Mouse (Mus musculus) bone marrow macrophage, adult 2 months (primary cell): ENCODE results near the gene Nbea. TPM values are rescaled to one million over a fixed set of nuclear protein-coding genes. Genes with fewer than 3 reads are reported as not detected.

Experiments used
- H3K27ac ChIP-seq: 2 replicates; pipeline ENCODE4 v1.5.1; 2012; ENCODE audit warnings: low read depth, low read length; ENCODE audit not compliant: insufficient read depth
- H3K4me1 ChIP-seq: 2 replicates; pipeline ENCODE4 v1.6.1; 2012; ENCODE audit warnings: low read length; ENCODE audit not compliant: control insufficient read depth, insufficient read depth
- H3K4me3 ChIP-seq: 2 replicates; pipeline ENCODE4 v1.5.1; 2012; ENCODE audit warnings: mild to moderate bottlenecking, low read length, moderate library complexity; ENCODE audit not compliant: insufficient read depth
- CTCF ChIP-seq: IDR thresholded peaks from 2 replicates; pipeline ENCODE4 v1.5.1; 2012; ENCODE audit warnings: low read depth, mild to moderate bottlenecking, low read length, moderate library complexity
- POLR2A ChIP-seq: IDR thresholded peaks from 2 replicates; pipeline ENCODE4 v1.6.1; 2012; ENCODE audit warnings: mild to moderate bottlenecking, low read depth, low read length, borderline replicate concordance
- polyA plus RNA-seq: library from polyadenylated mRNA; stranded (reverse); fragments of >200 nt; gene quantifications from 2 replicates; pipeline ENCODE4 v1.2.4, GENCODE M21; 2012; ENCODE audit not compliant: missing spikeins, insufficient read depth, insufficient read length

The Nbea gene
- polyA plus RNA-seq, 1 experiment: 0.28 TPM

- no peak overlapping the region for H3K4me3 ChIP-seq
- no peak for TF ChIP-seq POLR2A
- no peak for TF ChIP-seq CTCF
- no peaks in the 10 kb centered on the region for H3K4me1 ChIP-seq
- H3K27ac ChIP-seq: no peak overlapping the region
Observed at GRCm38 (mm10) chr3:55837188-55837587, 346.3 kb downstream of the Nbea start.

- H3K27ac ChIP-seq: no peak overlapping the region
- H3K4me1 ChIP-seq: no peaks in the 10 kb centered on the region
- TF ChIP-seq CTCF (no peak), POLR2A (no peak)
- H3K4me3 ChIP-seq: no peak overlapping the region
Observed at GRCm38 (mm10) chr3:55835207-55835606, 348.3 kb downstream of the Nbea start.

- Histone ChIP-seq H3K27ac (no peak overlapping the region), H3K4me3 (no peak overlapping the region), H3K4me1 (peaks cover 13% of the 10 kb centered on the region)
- TF ChIP-seq CTCF (no peak), POLR2A (no peak)
Observed at GRCm38 (mm10) chr3:55830226-55830625, 353.3 kb downstream of the Nbea start.

GRCm38 (mm10) chr3:55828481-55829256, 354.8 kb downstream of the Nbea start:
- no peak overlapping the region for H3K4me3 ChIP-seq
- H3K27ac ChIP-seq: 0 out of 2 replicates have a peak overlapping the region, but pooled peaks have one; percentile 28
- TF ChIP-seq POLR2A: no peak
- TF ChIP-seq CTCF: no peak
- peaks cover 13% of the 10 kb centered on the region for H3K4me1 ChIP-seq

- TF ChIP-seq CTCF: no peak
- no peak for TF ChIP-seq POLR2A
- no peak overlapping the region for H3K27ac ChIP-seq
- H3K4me3 ChIP-seq: no peak overlapping the region
- H3K4me1 ChIP-seq: peaks cover 13% of the 10 kb centered on the region
Observed at GRCm38 (mm10) chr3:55824864-55825263, 358.6 kb downstream of the Nbea start.

GRCm38 (mm10) chr3:55819598-55819997, 363.9 kb downstream of the Nbea start:
- Histone ChIP-seq H3K27ac (no peak overlapping the region), H3K4me3 (no peak overlapping the region), H3K4me1 (peaks cover 15% of the 10 kb centered on the region)
- TF ChIP-seq POLR2A (no peak), CTCF (no peak)

- no peak overlapping the region for H3K27ac ChIP-seq
- TF ChIP-seq CTCF (no peak), POLR2A (no peak)
- no peak overlapping the region for H3K4me3 ChIP-seq
- H3K4me1 ChIP-seq: peaks cover 15% of the 10 kb centered on the region
Observed at GRCm38 (mm10) chr3:55818082-55818481, 365.4 kb downstream of the Nbea start.

- TF ChIP-seq POLR2A (no peak), CTCF (no peak)
- H3K4me3 ChIP-seq: peak overlapping the region; percentile 39
- H3K27ac ChIP-seq: peak overlapping the region; percentile 78
- H3K4me1 ChIP-seq: peaks cover 15% of the 10 kb centered on the region
Observed at GRCm38 (mm10) chr3:55816638-55817375, 366.7 kb downstream of the Nbea start.

- peaks cover 15% of the 10 kb centered on the region for H3K4me1 ChIP-seq
- H3K27ac ChIP-seq: no peak overlapping the region
- TF ChIP-seq POLR2A: no peak
- TF ChIP-seq CTCF: no peak
- no peak overlapping the region for H3K4me3 ChIP-seq
Observed at GRCm38 (mm10) chr3:55816096-55816495, 367.4 kb downstream of the Nbea start.

- no peak for TF ChIP-seq POLR2A
- TF ChIP-seq CTCF: no peak
- Histone ChIP-seq H3K4me1 (peaks cover 15% of the 10 kb centered on the region), H3K4me3 (no peak overlapping the region), H3K27ac (no peak overlapping the region)
Observed at GRCm38 (mm10) chr3:55814993-55815625, 368.4 kb downstream of the Nbea start.
